Mouse (Mus musculus): ENCODE data around the gene Gm28230.

The Gm28230 gene

GRCm38 (mm10) chr2:74704393-74704998 lies 22.0 kb upstream of the Gm28230 start, which contains the start of gene Hoxd8:
Hoxd8 (plus strand) TSS chr2:74704615.
- no peak for DNase-seq

- DNase-seq, result peak; percentile 94
These were observed 21.5 kb upstream of the Gm28230 start for GRCm38 (mm10) chr2:74704999-74705466.

- DNase-seq, result peak; percentile 92
These were observed 20.9 kb upstream of the Gm28230 start for GRCm38 (mm10) chr2:74705467-74706089.

- peak; percentile 61 for DNase-seq
These were observed 20.1 kb upstream of the Gm28230 start for GRCm38 (mm10) chr2:74706393-74706960.

- peak; percentile 81 for DNase-seq
These were observed 18.9 kb upstream of the Gm28230 start for GRCm38 (mm10) chr2:74707599-74707998.

GRCm38 (mm10) chr2:74708676-74709075 lies 17.9 kb upstream of the Gm28230 start:
- DNase-seq, result peak; percentile 86

- no peak for DNase-seq
These were observed 16.8 kb upstream of the Gm28230 start for GRCm38 (mm10) chr2:74709465-74710419.

- no peak for DNase-seq
These were observed 15.5 kb upstream of the Gm28230 start for GRCm38 (mm10) chr2:74710929-74711543.

- DNase-seq, result peak; percentile 95
These were observed 14.6 kb upstream of the Gm28230 start, which contains the start of the genes Hoxd3 and Hoxd4 for GRCm38 (mm10) chr2:74711721-74712621. Hoxd3 (plus strand) TSS chr2:74711927. Hoxd4 (plus strand) TSS chr2:74711929.

GRCm38 (mm10) chr2:74713239-74714150 lies 13.0 kb upstream of the Gm28230 start:
- no peak for DNase-seq

- DNase-seq, result no peak
These were observed 12.3 kb upstream of the Gm28230 start for GRCm38 (mm10) chr2:74714156-74714789.

GRCm38 (mm10) chr2:74714881-74715280 lies 11.6 kb upstream of the Gm28230 start:
- DNase-seq, result no peak

- DNase-seq, result peak; percentile 97
These were observed 10.9 kb upstream of the Gm28230 start for GRCm38 (mm10) chr2:74715504-74716241.

- DNase-seq, result no peak
These were observed 6.1 kb upstream of the Gm28230 start for GRCm38 (mm10) chr2:74720384-74720783.

GRCm38 (mm10) chr2:74720955-74721491 lies 5.5 kb upstream of the Gm28230 start:
- DNase-seq, result no peak

GRCm38 (mm10) chr2:74721882-74722281 lies 4.6 kb upstream of the Gm28230 start:
- no peak for DNase-seq

GRCm38 (mm10) chr2:74722949-74723348 lies 3.6 kb upstream of the Gm28230 start:
- DNase-seq, result no peak

- peak; percentile 69 for DNase-seq
These were observed 2.1 kb upstream of the Gm28230 start for GRCm38 (mm10) chr2:74724244-74725015.
